Mouse (Mus musculus): ENCODE measurements at regions not wholly inside any gene's neighbourhood (a gene's known extent, or its start where the extent isn't known, plus 50 kb on each side); places are given as distances from the start of the nearest gene placed in this dataset.

DNA sequence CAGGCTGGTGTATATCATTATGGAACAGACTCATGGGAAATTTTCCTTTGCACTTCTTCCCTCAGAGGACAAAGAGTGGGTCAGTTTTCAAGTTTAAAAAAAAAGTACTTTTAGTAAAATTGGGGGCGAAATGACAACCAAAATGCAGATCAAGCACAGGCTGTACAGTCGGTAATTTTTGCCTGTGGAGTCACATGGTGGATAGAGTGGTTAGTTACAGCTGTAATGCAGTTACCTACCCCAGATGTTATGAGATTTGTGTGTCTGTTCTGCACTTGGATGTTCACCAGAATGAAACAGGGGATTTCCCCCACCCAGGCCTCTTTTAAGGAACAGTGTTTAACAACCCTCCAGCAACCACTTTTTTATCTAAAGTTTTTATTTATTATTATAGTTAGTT lies 148.3 kb upstream of the Ferd3l start:
- TF ChIP-seq CTCF (IDR thresholded peaks at IDR 0.05; ENCODE audit: borderline replicate concordance, extremely low read depth, insufficient read depth, insufficient read length) (no peak), POLR2A (IDR thresholded peaks at IDR 0.05; ENCODE audit: borderline replicate concordance, extremely low read depth, insufficient read depth, insufficient read length, poor library complexity, severe bottlenecking) (no peak)
